Mouse (Mus musculus) megakaryocyte, embryonic 14.5 days (primary cell): ENCODE results near the gene Guca1b.

ENCODE experiments used
- FLI1 ChIP-seq: IDR thresholded peaks from 2 replicates; pipeline ENCODE4 v1.6.1; 2012; ENCODE audit warnings: low read length, inconsistent platforms, mixed read lengths
- GATA1 ChIP-seq: IDR thresholded peaks from 3 replicates; pipeline ENCODE4 v1.6.1; 2012; ENCODE audit warnings: mixed read lengths, low read length, inconsistent platforms, borderline replicate concordance

- TF ChIP-seq GATA1 (no peak), FLI1 (no peak)
Observed at GRCm38 (mm10) chr17:47436907-47437547, 51.8 kb downstream of the Guca1b start, which contains the start of gene 1700001C19Rik.
